Mouse (Mus musculus): ENCODE results near the gene Il15ra. TPM values are rescaled to one million over a fixed set of nuclear protein-coding genes. Genes with fewer than 3 reads are reported as not detected.

Il15ra gene
- total RNA-seq, 2 experiments from 2014 or later, result 15.6 to 20.0 TPM

GRCm38 (mm10) chr2:11710101-11710500 is 5.0 kb downstream of the Il15ra start:
- DNase-seq, result peak; percentile 42

- no peak for DNase-seq
Observed at GRCm38 (mm10) chr2:11712483-11712990, 7.4 kb downstream of the Il15ra start.

DNA sequence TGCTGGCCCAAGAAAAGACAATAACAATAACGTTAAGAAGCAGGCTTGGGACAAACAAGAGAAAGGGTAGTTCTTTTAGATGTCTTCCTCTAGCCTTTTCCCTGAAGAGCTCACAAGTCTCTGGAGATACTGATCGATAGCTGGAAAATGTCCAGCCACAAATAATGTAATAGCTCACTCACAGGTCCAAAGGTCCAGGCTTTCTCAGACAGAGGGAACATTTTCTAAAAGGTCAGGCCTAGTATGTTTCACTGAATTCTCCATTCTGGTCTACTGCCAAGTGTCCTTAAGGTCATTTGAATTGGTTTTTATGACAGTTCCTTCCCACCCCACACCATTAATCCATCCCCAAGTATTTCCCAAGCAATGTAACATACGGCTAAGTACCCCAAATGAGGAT is 7.9 kb downstream of the Il15ra start:
- DNase-seq, result no peak

DNA sequence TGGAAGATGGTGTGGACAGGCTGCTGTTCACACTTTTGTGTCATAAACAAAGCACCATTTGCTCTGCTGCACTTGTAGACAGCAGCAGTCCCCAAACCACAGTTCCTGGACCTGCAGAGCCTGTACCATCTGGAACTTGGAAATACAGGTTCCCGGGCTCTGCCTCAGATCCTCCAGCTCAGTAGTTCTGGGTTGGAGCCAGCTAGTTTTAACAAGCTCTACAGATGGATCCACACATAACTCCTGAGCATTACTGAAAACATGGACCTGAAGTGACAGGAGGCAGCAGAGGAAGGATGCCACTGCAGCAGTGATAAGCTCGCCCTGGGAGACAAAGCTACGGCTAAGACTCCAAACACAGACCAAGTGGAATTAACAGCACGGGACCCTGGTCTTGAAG is 9.4 kb downstream of the Il15ra start:
- no peak for DNase-seq

DNA sequence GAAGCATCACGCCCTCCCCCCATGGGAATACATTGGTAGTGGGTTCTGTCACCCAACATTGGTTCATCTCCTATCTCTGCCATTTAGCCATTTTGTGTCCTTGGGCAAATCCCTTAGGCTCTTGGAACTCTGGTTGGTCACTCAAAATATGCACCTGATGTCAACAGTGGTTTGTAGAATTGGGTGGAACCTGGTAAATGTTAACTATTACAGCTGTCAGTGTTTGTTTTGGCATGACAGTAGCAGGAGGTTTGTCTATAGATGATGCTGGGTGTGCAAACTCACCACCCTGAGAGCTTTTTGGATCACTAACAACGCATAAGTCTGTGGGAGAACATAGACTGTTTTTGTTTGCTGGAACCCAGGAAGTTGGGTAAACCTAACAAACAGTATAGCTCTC is 13.5 kb downstream of the Il15ra start:
- no peak for DNase-seq

DNA sequence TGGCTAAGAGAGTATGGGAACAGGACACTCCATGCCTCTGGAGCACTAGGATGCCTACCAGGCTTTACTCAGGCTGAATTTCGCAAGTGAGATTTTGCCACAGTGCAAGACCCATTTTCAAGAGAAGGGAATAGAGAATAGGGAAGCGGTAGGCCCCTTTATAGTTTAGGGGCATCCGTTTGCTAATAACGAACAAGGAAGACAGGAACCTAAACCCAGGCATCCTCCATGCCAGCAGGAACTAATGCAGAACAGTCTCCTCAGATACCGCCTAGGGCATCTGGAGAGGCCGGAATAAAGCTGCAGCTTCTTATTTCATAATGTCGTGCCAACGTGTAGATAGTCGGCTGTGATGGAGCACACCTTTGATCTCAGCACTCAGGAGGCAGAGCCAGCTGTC is 17.5 kb downstream of the Il15ra start:
- no peak for DNase-seq

- no peak for DNase-seq
Observed at GRCm38 (mm10) chr2:11727574-11727973, 22.5 kb downstream of the Il15ra start.

- DNase-seq, result no peak
Observed at GRCm38 (mm10) chr2:11729091-11729490, 24.0 kb downstream of the Il15ra start.

GRCm38 (mm10) chr2:11732978-11733377 is 27.9 kb downstream of the Il15ra start:
- DNase-seq, result no peak

- no peak for DNase-seq
Observed at GRCm38 (mm10) chr2:11735853-11736252, 30.8 kb downstream of the Il15ra start.

- no peak for DNase-seq
Observed at GRCm38 (mm10) chr2:11738794-11739193, 33.7 kb downstream of the Il15ra start.

DNA sequence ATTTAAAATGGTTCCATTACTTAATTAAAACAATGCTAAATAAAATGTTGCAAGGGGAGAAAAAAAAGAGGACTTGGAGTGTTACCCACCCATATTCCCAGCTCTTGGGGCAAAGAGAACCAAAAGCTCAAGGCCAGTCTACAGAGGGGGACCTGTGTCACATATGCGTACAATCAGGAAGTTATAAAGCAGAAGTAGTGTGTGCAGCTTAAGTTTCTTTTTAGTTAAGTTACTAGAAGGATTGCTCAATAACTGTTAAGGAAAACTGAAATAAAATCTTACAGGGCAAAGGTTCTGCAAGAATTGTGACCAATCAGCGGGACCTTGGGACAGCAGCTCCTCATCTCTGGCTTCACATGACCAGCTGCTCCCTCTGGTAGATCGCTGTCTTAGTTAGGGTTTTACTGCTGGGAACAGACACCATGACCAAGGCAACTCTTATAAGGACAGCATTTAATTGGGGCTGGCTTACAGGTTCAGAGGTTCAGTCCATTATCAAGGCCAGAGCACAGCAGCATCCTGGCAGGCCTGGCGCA is 34.5 kb downstream of the Il15ra start:
- DNase-seq, result no peak

DNA sequence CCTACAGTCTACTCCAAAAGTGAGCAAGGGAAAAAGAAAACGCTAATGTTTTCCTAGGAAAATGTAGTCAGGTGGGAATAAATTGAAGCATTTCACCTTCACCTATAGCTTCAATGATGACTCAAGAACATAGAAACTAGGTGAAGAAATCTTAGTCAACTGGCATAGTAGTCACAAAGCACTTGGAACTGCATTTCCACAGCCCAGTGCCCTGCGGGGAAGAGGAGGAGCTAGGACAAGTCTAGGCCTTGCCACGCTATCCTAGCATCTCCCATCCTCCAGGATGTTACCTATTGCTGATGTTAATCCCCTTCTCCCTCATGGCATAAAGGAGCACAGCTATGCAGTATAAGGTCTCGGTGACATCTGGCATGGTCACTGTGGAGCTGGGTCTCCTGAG is 57.5 kb downstream of the Il15ra start:
- no peak for DNase-seq

DNA sequence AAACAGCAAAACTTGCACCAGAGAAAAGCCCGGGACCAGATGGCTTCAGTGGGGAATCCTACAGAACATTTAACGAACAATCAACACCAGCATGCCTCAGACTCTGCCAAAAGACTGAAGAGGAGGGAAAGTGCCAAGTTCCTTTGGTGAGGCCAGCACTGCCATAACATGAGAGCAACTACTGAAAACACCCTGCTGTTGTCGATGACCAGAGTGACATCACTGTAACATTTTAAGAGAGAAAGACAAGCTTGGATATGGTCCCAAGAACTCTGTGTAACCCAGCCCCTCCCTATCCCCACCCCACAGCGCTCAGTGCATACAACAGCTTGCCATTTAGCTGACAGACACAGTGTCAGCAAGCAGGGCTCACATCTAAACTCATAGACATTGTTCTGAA is 60.6 kb downstream of the Il15ra start:
- peak; percentile 33 for DNase-seq

- no peak for DNase-seq
Observed at GRCm38 (mm10) chr2:11766485-11767160, 61.5 kb downstream of the Il15ra start.

- DNase-seq, result no peak
Observed at GRCm38 (mm10) chr2:11767161-11767545, 62.1 kb downstream of the Il15ra start.

DNA sequence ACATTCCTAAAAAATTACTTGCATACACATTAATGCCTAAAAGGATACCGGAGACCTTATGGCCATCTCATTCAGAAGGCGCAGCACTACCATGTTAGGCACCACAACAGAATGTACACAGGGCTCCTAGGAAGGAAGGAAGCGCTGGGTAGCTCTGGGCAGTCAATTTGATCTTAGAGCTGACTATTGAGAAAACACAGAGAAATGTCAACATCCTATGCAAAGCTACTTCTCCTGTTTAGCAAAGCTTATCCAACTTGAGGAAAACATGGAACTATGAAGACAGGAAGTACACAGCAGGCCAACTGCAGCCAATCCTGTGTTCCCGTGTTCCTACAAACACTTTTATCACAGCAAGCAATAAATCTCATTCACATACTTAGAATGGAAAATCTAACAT is 66.6 kb downstream of the Il15ra start:
- no peak for DNase-seq

GRCm38 (mm10) chr2:11772401-11772800 is 67.3 kb downstream of the Il15ra start:
- no peak for DNase-seq

DNA sequence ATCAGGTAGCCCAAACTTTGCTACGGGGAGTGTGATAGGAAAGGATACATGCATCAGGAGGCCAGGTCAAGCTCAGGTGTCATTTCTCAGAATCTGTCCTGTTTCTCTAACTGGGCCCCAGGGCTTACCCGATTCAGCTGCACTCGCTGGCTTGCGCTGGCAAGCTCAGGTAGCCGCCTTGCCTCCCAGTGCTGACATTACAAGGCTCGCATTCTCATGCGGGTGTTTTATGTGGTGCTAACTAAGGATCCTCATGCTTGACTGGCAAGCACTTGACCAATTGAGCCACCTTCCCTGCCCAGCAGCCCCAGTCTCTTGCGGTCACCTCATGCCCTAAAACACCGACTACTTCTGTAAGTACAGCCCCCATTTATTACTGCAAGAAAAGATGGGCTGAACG is 69.3 kb downstream of the Il15ra start:
- DNase-seq, result no peak

DNA sequence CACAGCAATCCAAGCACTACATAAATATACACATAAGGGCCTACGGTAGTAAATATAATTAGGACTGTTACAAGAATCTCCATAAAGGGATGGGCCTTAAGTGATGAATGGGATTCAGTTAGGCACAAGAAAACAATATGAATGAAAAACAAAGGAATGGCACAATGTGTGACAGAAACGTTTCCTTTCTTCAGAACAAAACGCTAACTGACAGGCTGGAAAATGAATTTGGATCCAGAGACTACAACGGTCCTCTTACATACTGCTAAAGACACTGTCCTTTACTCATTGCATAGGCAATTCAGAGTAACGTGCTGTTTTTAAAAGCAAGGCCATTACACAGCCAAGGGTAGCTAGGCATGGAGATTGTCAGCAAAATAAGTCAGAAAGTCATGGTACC is 70.0 kb downstream of the Il15ra start:
- no peak for DNase-seq

- no peak for DNase-seq
Observed at GRCm38 (mm10) chr2:11776415-11776814, 71.3 kb downstream of the Il15ra start.

GRCm38 (mm10) chr2:11777091-11778068 is 72.3 kb downstream of the Il15ra start, which contains the start of the genes Fbh1 and Ankrd16:
Gene Fbh1, minus strand, starts transcription at chr2:11777582.
Gene Ankrd16, plus strand, starts transcription at chr2:11777876.
- DNase-seq, result peak; percentile 100

All from heart, postnatal 4 days (tissue).